In genomic region chr14:11683386-11684081, GRCm38 (mm10) we compare ENCODE assay signal across 8 mouse cellular contexts.
DNase-seq lines count a peak whose midpoint lies in the region; ATAC-seq and TF ChIP-seq lines count a peak whose summit lies in the region.

No protein-coding gene starts in this region.

- peak; percentile 54 for ATAC-seq in kidney, embryonic 16.5 days (ENCODE audit: low FRiP score, low TSS enrichment)
- ATAC-seq in embryonic facial prominence, embryonic 13.5 days (ENCODE audit: insufficient number of reproducible peaks, insufficient read depth, low FRiP score, low TSS enrichment, low read depth) = no peak
- ATAC-seq in intestine, embryonic 16.5 days = peak; percentile 53
- ATAC-seq in liver, embryonic 11.5 days (replicated peaks; ENCODE audit: low FRiP score) = no peak

- no peaks in the 10 kb centered on the region for H3K9me3 ChIP-seq in kidney, embryonic 16.5 days (ENCODE audit: low read length)
- H3K9me3 ChIP-seq in embryonic facial prominence, embryonic 13.5 days = no peaks in the 10 kb centered on the region
- no peaks in the 10 kb centered on the region for H3K9me3 ChIP-seq in intestine, embryonic 16.5 days (ENCODE audit: control insufficient read depth, low read length)
- no peaks in the 10 kb centered on the region for H3K9me3 ChIP-seq in liver, embryonic 11.5 days (ENCODE audit: control insufficient read depth, low read length)

- no peak overlapping the region for H3K4me2 ChIP-seq in kidney, embryonic 16.5 days (replicated peaks; ENCODE audit: low read depth, low read length)
- H3K4me2 ChIP-seq in embryonic facial prominence, embryonic 13.5 days = peak overlapping the region; percentile 7; the same call in 1 of the 2 replicates
- H3K4me2 ChIP-seq in intestine, embryonic 16.5 days (ENCODE audit: low read depth, low read length) = no peak overlapping the region
- H3K4me2 ChIP-seq in liver, embryonic 11.5 days = no peak overlapping the region

- H3K4me1 ChIP-seq in kidney, embryonic 16.5 days (ENCODE audit: insufficient read depth, low read length) = peaks cover 32% of the 10 kb centered on the region
- 0 out of 2 replicates have a peak, but pooled peaks cover 2% of the 10 kb centered on the region for H3K4me1 ChIP-seq in kidney, adult 2 months (ENCODE audit: control insufficient read depth, insufficient read depth, low read length)
- H3K4me1 ChIP-seq in embryonic facial prominence, embryonic 13.5 days = peaks cover 45% of the 10 kb centered on the region
- H3K4me1 ChIP-seq in intestine, embryonic 16.5 days (ENCODE audit: control insufficient read depth, insufficient read depth, low read length) = peaks cover 14% of the 10 kb centered on the region
- 0 out of 2 replicates have a peak, but pooled peaks cover 6% of the 10 kb centered on the region for H3K4me1 ChIP-seq in liver, embryonic 11.5 days (replicated peaks; ENCODE audit: control insufficient read depth, insufficient read depth, low read length)

- H3K27me3 ChIP-seq in kidney, embryonic 16.5 days (ENCODE audit: insufficient read depth, low read length) = no peaks in the 10 kb centered on the region
- no peaks in the 10 kb centered on the region for H3K27me3 ChIP-seq in kidney, adult 2 months (replicated peaks; ENCODE audit: control insufficient read depth, insufficient read depth, low read length)
- H3K27me3 ChIP-seq in embryonic facial prominence, embryonic 13.5 days = no peaks in the 10 kb centered on the region
- no peaks in the 10 kb centered on the region for H3K27me3 ChIP-seq in intestine, embryonic 16.5 days (replicated peaks; ENCODE audit: control insufficient read depth, insufficient read depth, low read length)
- no peaks in the 10 kb centered on the region for H3K27me3 ChIP-seq in liver, embryonic 11.5 days (replicated peaks; ENCODE audit: control insufficient read depth, insufficient read depth, low read length)

- no peaks in the 10 kb centered on the region for H3K36me3 ChIP-seq in kidney, embryonic 16.5 days (ENCODE audit: insufficient read depth, low read length)
- H3K36me3 ChIP-seq in kidney, adult 2 months (ENCODE audit: control insufficient read depth, insufficient read depth, low read length) = no peaks in the 10 kb centered on the region
- no peaks in the 10 kb centered on the region for H3K36me3 ChIP-seq in embryonic facial prominence, embryonic 13.5 days
- no peaks in the 10 kb centered on the region for H3K36me3 ChIP-seq in intestine, embryonic 16.5 days (ENCODE audit: control insufficient read depth, insufficient read depth, low read length)
- H3K36me3 ChIP-seq in liver, embryonic 11.5 days (ENCODE audit: control insufficient read depth, insufficient read depth, low read length) = no peaks in the 10 kb centered on the region

- no peak overlapping the region for H3K9ac ChIP-seq in kidney, embryonic 16.5 days (replicated peaks; ENCODE audit: low read length)
- peak overlapping the region; percentile 11; the same call in 1 of the 2 replicates for H3K9ac ChIP-seq in embryonic facial prominence, embryonic 13.5 days
- no peak overlapping the region for H3K9ac ChIP-seq in intestine, embryonic 16.5 days (ENCODE audit: low read depth, low read length)
- H3K9ac ChIP-seq in liver, embryonic 11.5 days (ENCODE audit: low read depth, low read length) = no peak overlapping the region

- no peak overlapping the region for H3K4me3 ChIP-seq in kidney, embryonic 16.5 days (ENCODE audit: low read length)
- no peak overlapping the region for H3K4me3 ChIP-seq in kidney, adult 2 months (ENCODE audit: insufficient read depth, low read depth, low read length)
- no peak overlapping the region for H3K4me3 ChIP-seq in embryonic facial prominence, embryonic 13.5 days
- no peak overlapping the region for H3K4me3 ChIP-seq in intestine, embryonic 16.5 days (ENCODE audit: low read length)
- no peak overlapping the region for H3K4me3 ChIP-seq in liver, embryonic 11.5 days (ENCODE audit: low read depth, low read length)

- H3K27ac ChIP-seq in kidney, embryonic 16.5 days (ENCODE audit: low read length) = peak overlapping the region; percentile 55; the same call in 1 of the 2 replicates
- no peak overlapping the region for H3K27ac ChIP-seq in kidney, adult 2 months (ENCODE audit: insufficient read depth, low read depth, low read length)
- H3K27ac ChIP-seq in embryonic facial prominence, embryonic 13.5 days = peak overlapping the region; percentile 39
- H3K27ac ChIP-seq in intestine, embryonic 16.5 days (ENCODE audit: low read length) = peak overlapping the region; percentile 53
- H3K27ac ChIP-seq in liver, embryonic 11.5 days (ENCODE audit: low read depth, low read length) = no peak overlapping the region

- no peak for TF ChIP-seq POLR2A in kidney, adult 2 months (IDR thresholded peaks at IDR 0.05; ENCODE audit: low read depth, low read length)
- no peak for TF ChIP-seq POLR2A in brain, embryonic 14.5 days (IDR thresholded peaks at IDR 0.05; ENCODE audit: borderline replicate concordance, extremely low read depth, insufficient read depth, insufficient read length, poor library complexity, severe bottlenecking)

- DNase-seq in kidney, adult 2 months = no peak
- peak; percentile 83 for DNase-seq in brain, embryonic 14.5 days (ENCODE audit: low read depth)
- no peak for DNase-seq in spleen, postnatal 14 days (ENCODE audit: low spot score in 2 of 2)
- no peak for DNase-seq in liver, embryonic 11.5 days (ENCODE audit: low spot score)
- DNase-seq in kidney, postnatal 25 days = no peak

- TF ChIP-seq CTCF in kidney, adult 2 months (conservative IDR thresholded peaks at IDR 0.05; ENCODE audit: insufficient read depth, insufficient read length, low read depth, low read length) = no peak
- no peak for TF ChIP-seq CTCF in brain, embryonic 14.5 days (IDR thresholded peaks at IDR 0.05; ENCODE audit: borderline replicate concordance, extremely low read depth, insufficient read depth, insufficient read length)

- WGBS in kidney, embryonic 16.5 days = 32% methylated on average over 10 of the region's 10 CpGs
- WGBS in kidney, adult 2 months = 62% methylated on average over 10 of the region's 10 CpGs
- WGBS in embryonic facial prominence, embryonic 13.5 days = 21% methylated on average over 10 of the region's 10 CpGs
- WGBS in intestine, embryonic 16.5 days = 47% methylated on average over 10 of the region's 10 CpGs
- WGBS in liver, embryonic 11.5 days = 48% methylated on average over 10 of the region's 10 CpGs

Comparison
In these comparisons a context has a peak if more than half of its experiments do, and no peak if none do; other contexts are left out.
1. H3K27ac ChIP-seq: peak in kidney, embryonic 16.5 days (single experiment), embryonic facial prominence, embryonic 13.5 days (single experiment) and intestine, embryonic 16.5 days (single experiment); none in kidney, adult 2 months (single experiment) and liver, embryonic 11.5 days (single experiment).
2. ATAC-seq: peak in kidney, embryonic 16.5 days (single experiment) and intestine, embryonic 16.5 days (single experiment); none in embryonic facial prominence, embryonic 13.5 days (single experiment) and liver, embryonic 11.5 days (single experiment).